28 mouse cellular contexts compared by ENCODE assay signal in genomic region chr14:28206303-28206702, GRCm38 (mm10).
"Had no signal": no experiment of that assay in that cellular context is flagged by ENCODE, and none has a peak within 500 bp of the region (broad histone marks: within the 10 kb centered on the region; RNA-seq: fewer than 3 reads in every experiment).

No protein-coding gene starts in this region.

- H3K9ac ChIP-seq: heart, embryonic 12.5 days; hindbrain, embryonic 12.5 days; hindbrain, embryonic 14.5 days; intestine, embryonic 15.5 days; limb, embryonic 12.5 days; liver, embryonic 13.5 days; liver, embryonic 15.5 days had no signal

- H3K27me3 ChIP-seq: heart, embryonic 12.5 days; hindbrain, embryonic 12.5 days; intestine, embryonic 15.5 days; limb, embryonic 12.5 days; liver, embryonic 13.5 days; liver, embryonic 15.5 days had no signal

- H3K9me3 ChIP-seq: heart, embryonic 10.5 days; heart, embryonic 12.5 days; hindbrain, embryonic 10.5 days; hindbrain, embryonic 12.5 days; intestine, embryonic 15.5 days; limb, embryonic 10.5 days; limb, embryonic 12.5 days; liver, embryonic 13.5 days; liver, embryonic 15.5 days had no signal

- H3K27ac ChIP-seq: gastrocnemius, adult 2 months; heart, embryonic 10.5 days; hindbrain, embryonic 10.5 days; hindbrain, embryonic 12.5 days; hindbrain, embryonic 14.5 days; intestine, embryonic 15.5 days; layer of hippocampus, adult 2 months; left cerebral cortex, adult 2 months; limb, embryonic 10.5 days; limb, embryonic 12.5 days; liver, embryonic 13.5 days; liver, embryonic 15.5 days had no signal

- H3K36me3 ChIP-seq: heart, embryonic 10.5 days; heart, embryonic 12.5 days; hindbrain, embryonic 10.5 days; hindbrain, embryonic 12.5 days; intestine, embryonic 15.5 days; limb, embryonic 10.5 days; limb, embryonic 12.5 days; liver, embryonic 13.5 days; liver, embryonic 15.5 days had no signal

- H3K4me1 ChIP-seq: heart, embryonic 10.5 days; hindbrain, embryonic 10.5 days; hindbrain, embryonic 12.5 days; intestine, embryonic 15.5 days; liver, embryonic 13.5 days; liver, embryonic 15.5 days had no signal

- DNase-seq: gastrocnemius, adult 2 months; gastrocnemius, postnatal 10 days; gastrocnemius, postnatal 25 days; heart, adult 18-20 months; heart, postnatal 10 days; heart, postnatal 4 days; kidney, adult 18-20 months; kidney, adult 8-10 months; kidney, postnatal 10 days; kidney, postnatal 25 days; kidney, postnatal 4 days; liver; liver, embryonic 13.5 days had no signal

- ATAC-seq: hindbrain, embryonic 16.5 days; inflammation-experienced regulatory T-cells, adult 6 months; intestine, embryonic 15.5 days; intestine, postnatal 0 days had no signal

- H3K4me2 ChIP-seq: heart, embryonic 12.5 days; hindbrain, embryonic 12.5 days; hindbrain, embryonic 14.5 days; intestine, embryonic 15.5 days; limb, embryonic 12.5 days; liver, embryonic 11.5 days; liver, embryonic 13.5 days; liver, embryonic 15.5 days had no signal

- H3K4me3 ChIP-seq: gastrocnemius, adult 2 months; heart, embryonic 10.5 days; heart, embryonic 12.5 days; hindbrain, embryonic 10.5 days; hindbrain, embryonic 12.5 days; intestine, embryonic 15.5 days; layer of hippocampus, adult 2 months; left cerebral cortex, adult 2 months; limb, embryonic 10.5 days; limb, embryonic 12.5 days; liver, embryonic 13.5 days; liver, embryonic 15.5 days had no signal
